Mouse (Mus musculus): ENCODE measurements around the gene Phactr2.
A peak's percentile ranks its signal among the peaks of the same experiment; 100 is the strongest.

Phactr2 gene

GRCm38 (mm10) chr10:13388116-13388922 lies 85.9 kb downstream of the Phactr2 start:
- DNase-seq = peak; percentile 14

- no peak for DNase-seq
Observed at GRCm38 (mm10) chr10:13384866-13385265, 89.3 kb downstream of the Phactr2 start.

- no peak for DNase-seq
Observed at GRCm38 (mm10) chr10:13377895-13378294, 96.3 kb downstream of the Phactr2 start.

GRCm38 (mm10) chr10:13376428-13377260 lies 97.6 kb downstream of the Phactr2 start:
- no peak for DNase-seq

- DNase-seq = no peak
Observed at GRCm38 (mm10) chr10:13375820-13376219, 98.4 kb downstream of the Phactr2 start.

- DNase-seq = no peak
Observed at GRCm38 (mm10) chr10:13369581-13370375, 104.4 kb downstream of the Phactr2 start.

- no peak for DNase-seq
Observed at GRCm38 (mm10) chr10:13364286-13364580, 110.0 kb downstream of the Phactr2 start.

GRCm38 (mm10) chr10:13363499-13364285 lies 110.5 kb downstream of the Phactr2 start:
- DNase-seq = no peak

- no peak for DNase-seq
Observed at GRCm38 (mm10) chr10:13360913-13361312, 113.3 kb downstream of the Phactr2 start.

GRCm38 (mm10) chr10:13359846-13360245 lies 114.4 kb downstream of the Phactr2 start:
- DNase-seq = no peak

- DNase-seq = no peak
Observed at GRCm38 (mm10) chr10:13358679-13359078, 115.5 kb downstream of the Phactr2 start.

GRCm38 (mm10) chr10:13346609-13347290 lies 127.5 kb downstream of the Phactr2 start:
- DNase-seq = no peak

GRCm38 (mm10) chr10:13340583-13340982 lies 133.6 kb downstream of the Phactr2 start:
- DNase-seq = no peak

GRCm38 (mm10) chr10:13336964-13337363 lies 137.2 kb downstream of the Phactr2 start:
- no peak for DNase-seq

- DNase-seq = no peak
Observed at GRCm38 (mm10) chr10:13335814-13336213, 138.4 kb downstream of the Phactr2 start.

- no peak for DNase-seq
Observed at GRCm38 (mm10) chr10:13335347-13335746, 138.9 kb downstream of the Phactr2 start.

GRCm38 (mm10) chr10:13333781-13334180 lies 140.4 kb downstream of the Phactr2 start:
- no peak for DNase-seq

GRCm38 (mm10) chr10:13332985-13333384 lies 141.2 kb downstream of the Phactr2 start:
- no peak for DNase-seq

- DNase-seq = no peak
Observed at GRCm38 (mm10) chr10:13331405-13332032, 142.7 kb downstream of the Phactr2 start.

- DNase-seq = no peak
Observed at GRCm38 (mm10) chr10:13328602-13329001, 145.6 kb downstream of the Phactr2 start.

- no peak for DNase-seq
Observed at GRCm38 (mm10) chr10:13326149-13326873, 147.9 kb downstream of the Phactr2 start.
